Mouse (Mus musculus) cerebellum, adult 2 months (tissue): Measurements from ENCODE around the gene Krtap7-1.

Source experiments
- CTCF ChIP-seq: fragments of 200-500 bp; IDR thresholded peaks from 2 replicates; pipeline ENCODE4 v1.5.1; 2011; ENCODE audit warnings: low read depth, mild to moderate bottlenecking, control low read depth, low read length, moderate library complexity, borderline replicate concordance; ENCODE audit not compliant: insufficient read depth
- POLR2A ChIP-seq: fragments of 200-500 bp; IDR thresholded peaks from 2 replicates; pipeline ENCODE4 v1.6.1; 2011; ENCODE audit warnings: low read length, control low read depth, borderline replicate concordance; ENCODE audit not compliant: insufficient read depth

DNA sequence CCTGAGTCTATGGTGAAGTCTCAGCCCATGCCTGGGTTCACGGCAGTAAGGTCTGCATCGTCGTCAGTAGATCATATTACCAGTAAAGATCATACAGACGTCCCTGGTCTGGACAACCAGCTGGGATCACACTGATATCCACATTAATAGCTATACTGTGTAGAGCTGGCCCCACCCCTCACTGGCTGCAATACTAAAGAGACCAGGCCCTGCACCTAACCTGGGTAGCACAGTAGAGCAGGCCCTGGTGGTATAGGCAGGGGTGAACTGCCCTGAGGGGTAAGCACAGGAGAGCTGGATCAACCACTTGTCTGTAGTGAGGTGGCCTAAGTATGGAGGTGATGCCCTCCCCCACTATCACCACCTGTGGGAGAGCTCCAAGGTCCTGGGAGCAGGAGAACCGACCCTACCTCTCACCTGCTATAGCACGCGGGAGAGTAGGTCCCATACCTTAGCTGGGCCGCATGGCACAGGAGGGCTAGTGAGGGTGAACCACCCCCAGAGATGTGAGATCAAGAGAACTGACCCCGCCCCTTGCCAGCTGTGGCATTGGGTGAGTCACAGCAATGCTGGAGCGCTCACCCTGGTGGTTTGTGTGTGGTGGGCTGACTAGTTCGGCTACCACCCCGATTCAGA lies 30.3 kb downstream of the Krtap7-1 start:
- no peak for TF ChIP-seq POLR2A
- no peak for TF ChIP-seq CTCF
